Mouse (Mus musculus): ENCODE results near the gene Tom1l2.

DNA sequence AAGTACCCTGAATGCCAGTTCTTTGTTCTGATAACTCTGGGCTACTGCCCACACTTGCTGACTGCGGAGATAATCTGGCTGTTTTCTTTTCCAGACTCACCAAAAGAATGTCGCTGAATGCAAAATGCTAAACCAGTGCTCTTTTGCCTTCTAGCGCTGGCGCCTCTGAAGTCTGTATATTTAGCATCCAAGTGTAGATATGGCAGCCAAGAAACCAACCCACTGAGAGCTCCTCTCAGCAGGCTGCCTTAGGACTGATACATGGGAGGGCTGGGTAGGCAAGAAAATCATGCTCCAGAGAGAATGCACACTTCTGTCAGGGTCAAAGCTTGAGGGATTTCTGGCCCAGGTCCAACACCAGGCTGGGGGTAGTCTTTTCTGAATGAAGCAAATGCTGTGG lies 66.4 kb downstream of the Tom1l2 start:
- no peak for TF ChIP-seq CTCF (IDR thresholded peaks at IDR 0.05; ENCODE audit: low read depth)
- no peak for TF ChIP-seq EP300 (IDR thresholded peaks at IDR 0.05; ENCODE audit: low read depth)
